Mouse (Mus musculus): Measurements from ENCODE around the gene Gm10100.

- no peak for TF ChIP-seq CTCF (IDR thresholded peaks at IDR 0.05)
- no peak for TF ChIP-seq EP300 (IDR thresholded peaks at IDR 0.05)
Observed at GRCm38 (mm10) chr10:77715507-77715906, 10.8 kb upstream of the Gm10100 start, which contains the start of gene Gm10142.
